Mouse (Mus musculus): ENCODE results near the gene Myh3.

The Myh3 gene

GRCm38 (mm10) chr11:67144559-67145265 is 66.6 kb downstream of the Myh3 start:
- no peak for DNase-seq (ENCODE audit: low read depth)

- DNase-seq (ENCODE audit: low read depth), result no peak
These were observed 67.6 kb downstream of the Myh3 start for GRCm38 (mm10) chr11:67145482-67146408.

GRCm38 (mm10) chr11:67146409-67147282 is 68.5 kb downstream of the Myh3 start:
- no peak for DNase-seq (ENCODE audit: low read depth)

- DNase-seq (ENCODE audit: low read depth), result no peak
These were observed 69.3 kb downstream of the Myh3 start for GRCm38 (mm10) chr11:67147283-67147921.

GRCm38 (mm10) chr11:67148286-67149012 is 70.3 kb downstream of the Myh3 start:
- no peak for DNase-seq (ENCODE audit: low read depth)

- DNase-seq (ENCODE audit: low read depth), result no peak
These were observed 72.1 kb downstream of the Myh3 start for GRCm38 (mm10) chr11:67150237-67150636.

- no peak for DNase-seq (ENCODE audit: low read depth)
These were observed 73.1 kb downstream of the Myh3 start for GRCm38 (mm10) chr11:67151159-67151558.
